Mouse (Mus musculus) neural tube, postnatal 0 days (tissue): Measurements from ENCODE around the gene Lim2. TPM values are rescaled to one million over a fixed set of nuclear protein-coding genes. Genes with fewer than 3 reads are reported as not detected.

ENCODE experiments used
- microRNA-seq: library from miRNA; unstranded; fragments of <30 nt; microRNA quantifications from one replicate; pipeline ENCODE4, GENCODE M21; 2016
- polyA plus RNA-seq: library from polyadenylated mRNA; unstranded; fragments of >200 nt; fragmentation: Nextera tagmentation; extraction: Ambion mirVana; gene quantifications from 2 replicates; pipeline ENCODE4 v1.2.1, GENCODE M21; 2015

Lim2 gene
- polyA plus RNA-seq: not detected in 2 replicates

GRCm38 (mm10) chr7:43427406-43427805 is at the start of gene Lim2:
Gene Lim2, plus strand, starts transcription at chr7:43427670.

GRCm38 (mm10) chr7:43408131-43408553 is 19.3 kb upstream of the Lim2 start, which contains the start of gene Siglecg:
Gene Siglecg, plus strand, starts transcription at chr7:43408204.

GRCm38 (mm10) chr7:43436341-43437255 is 9.1 kb downstream of the Lim2 start, which contains the start of gene Nkg7:
Gene Nkg7, plus strand, starts transcription at chr7:43437073.

DNA sequence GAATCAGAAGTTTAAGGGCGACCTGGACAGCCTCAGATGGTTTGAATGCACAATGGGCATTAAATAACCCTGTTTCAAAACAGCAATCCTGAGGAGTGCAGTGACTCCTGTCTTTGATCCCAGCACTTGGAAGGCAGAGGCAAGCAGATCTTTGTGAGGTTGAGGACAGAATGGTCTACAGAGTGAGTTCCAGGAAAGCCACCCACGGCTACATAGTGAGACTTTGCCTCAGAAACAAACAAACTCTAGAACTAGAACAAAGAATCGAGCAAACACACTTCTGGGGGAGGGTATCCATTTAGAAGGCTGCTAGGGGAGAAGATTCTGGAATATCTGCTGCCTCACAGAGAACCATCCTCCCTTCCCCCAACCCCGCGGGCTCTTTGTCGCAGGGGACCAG is 13.0 kb downstream of the Lim2 start, which contains the start of gene Cldnd2:
TSS of gene Cldnd2 (plus strand) at position 301 of the 400 bp plus-strand sequence.

DNA sequence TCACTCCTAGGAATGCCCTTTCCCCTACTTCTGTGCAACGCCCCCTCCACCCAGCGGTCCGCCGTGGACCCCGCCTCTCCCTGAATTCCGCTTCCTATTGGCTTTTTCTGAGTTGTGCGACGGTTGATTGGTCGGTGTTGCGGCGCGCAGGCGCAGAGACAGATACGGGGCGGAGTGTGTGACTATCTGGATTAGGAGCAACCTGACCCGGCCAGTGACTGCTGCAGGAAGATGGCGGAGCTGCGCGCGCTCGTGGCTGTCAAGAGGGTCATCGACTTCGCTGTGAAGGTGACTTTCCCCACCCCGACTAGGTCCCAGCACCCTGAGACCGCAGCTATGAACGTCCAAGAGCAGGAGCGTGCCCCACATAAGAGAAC is 16.4 kb downstream of the Lim2 start, which contains the start of the genes Etfb and Gm45233:
TSS of gene Etfb (plus strand) at position 167 of the 377 bp plus-strand sequence.
TSS of gene Gm45233 (plus strand) at position 212 of the 377 bp plus-strand sequence.

DNA sequence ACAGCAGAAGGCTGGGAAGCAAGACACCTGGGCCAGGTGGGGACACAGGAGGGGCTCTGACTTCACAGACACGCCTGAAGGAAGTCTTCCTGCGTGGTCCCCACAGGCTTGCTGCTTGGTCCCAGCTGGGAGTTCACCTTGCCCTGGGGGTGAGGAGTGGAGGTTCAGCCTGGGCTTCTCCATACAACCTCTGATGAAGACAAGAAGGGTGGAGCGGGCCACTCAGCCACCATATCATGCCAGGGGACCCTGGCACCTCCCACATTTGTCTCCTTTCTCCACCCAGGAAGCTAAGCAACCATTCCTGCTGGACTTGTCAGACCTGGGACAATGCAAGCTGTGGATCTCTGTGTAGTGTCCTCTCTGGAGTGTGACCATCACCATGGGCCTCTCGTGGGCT is 35.4 kb downstream of the Lim2 start, which contains the start of gene Vsig10l:
TSS of gene Vsig10l (plus strand) at position 301 of the 400 bp plus-strand sequence.

Small RNA genes lying within 50 kb of the gene (microRNA-seq; reads per million reads assigned to microRNA genes)
- gene Mir7051: not detected

Other genes starting within 250 kb of the Lim2 start
- gene Zfp715, start 114.4 kb upstream of the Lim2 start, polyA plus RNA-seq: 14.1 TPM in 2 replicates
- 0.29 and 0.32 TPM in 2 replicates for gene Siglecf, start 76.3 kb upstream of the Lim2 start, polyA plus RNA-seq
- gene Siglecg, start 19.5 kb upstream of the Lim2 start, polyA plus RNA-seq: not detected in 2 replicates
- not detected in 2 replicates for gene Nkg7, start 9.4 kb downstream of the Lim2 start, polyA plus RNA-seq
- gene Cldnd2, start 13.1 kb downstream of the Lim2 start, polyA plus RNA-seq: not detected in 2 replicates
- gene Etfb, start 16.4 kb downstream of the Lim2 start, polyA plus RNA-seq: 158 and 160 TPM in 2 replicates
- gene Gm45233, start 16.5 kb downstream of the Lim2 start, polyA plus RNA-seq: 0.35 TPM in 1 of 2 replicates, not detected in the other
- 22.5 and 30.7 TPM in 2 replicates for gene Vsig10l, start 35.5 kb downstream of the Lim2 start, polyA plus RNA-seq
- 12.7 and 16.4 TPM in 2 replicates for gene Iglon5, start 62.4 kb downstream of the Lim2 start, polyA plus RNA-seq
- gene 4931406B18Rik, start 78.3 kb downstream of the Lim2 start, polyA plus RNA-seq: not detected in 2 replicates
- 1.9 and 2.0 TPM in 2 replicates for gene Cd33, start 116.8 kb downstream of the Lim2 start, polyA plus RNA-seq
- gene Zfp658, start 134.6 kb downstream of the Lim2 start, polyA plus RNA-seq: 3.7 and 3.9 TPM in 2 replicates
- 8.9 and 9.6 TPM in 2 replicates for gene Zfp719, start 151.9 kb downstream of the Lim2 start, polyA plus RNA-seq
- 0.34 and 0.43 TPM in 2 replicates for gene Zfp819, start 179.5 kb downstream of the Lim2 start, polyA plus RNA-seq
- not detected in 2 replicates for gene Ceacam18, start 207.0 kb downstream of the Lim2 start, polyA plus RNA-seq
- 0.31 and 0.66 TPM in 2 replicates for gene Siglece, start 232.5 kb downstream of the Lim2 start, polyA plus RNA-seq
- 13.4 and 16.4 TPM in 2 replicates for gene Ctu1, start 244.3 kb downstream of the Lim2 start, polyA plus RNA-seq